Mouse (Mus musculus) brain, embryonic 14.5 days (tissue): Measurements from ENCODE around the gene Taok2.

Experiments
- CTCF ChIP-seq: fragments of 200-500 bp; IDR thresholded peaks from 2 replicates; pipeline ENCODE4 v1.5.1; 2012; ENCODE audit warnings: inconsistent platforms, mild to moderate bottlenecking, moderate library complexity, borderline replicate concordance; ENCODE audit not compliant: insufficient read depth, insufficient read length; ENCODE audit errors: extremely low read depth
- POLR2A ChIP-seq: fragments of 200-500 bp; IDR thresholded peaks from 2 replicates; pipeline ENCODE4 v1.6.1; 2012; ENCODE audit warnings: mild to moderate bottlenecking, inconsistent platforms, borderline replicate concordance; ENCODE audit not compliant: poor library complexity, insufficient read depth, insufficient read length, severe bottlenecking; ENCODE audit errors: extremely low read depth

DNA sequence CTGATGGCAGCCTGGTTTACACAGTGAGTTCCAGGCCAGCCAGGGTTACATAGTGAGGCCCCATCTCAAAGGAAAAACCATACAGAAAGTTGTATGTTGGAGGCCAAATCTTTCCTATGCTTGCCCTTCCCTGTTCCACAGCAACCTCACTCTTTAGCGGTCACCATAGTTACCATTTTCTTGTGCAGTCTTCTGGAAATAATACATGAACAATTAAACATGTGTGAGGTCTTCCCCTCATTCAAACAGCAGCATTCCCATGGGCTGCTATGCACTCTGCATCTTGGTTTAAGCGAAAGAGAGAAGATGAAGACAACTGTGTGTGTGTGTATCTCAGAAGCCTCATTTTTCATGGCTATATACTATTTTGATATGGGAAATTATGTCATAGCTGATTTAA, 39.0 kb downstream of the Taok2 start:
- TF ChIP-seq CTCF = no peak
- TF ChIP-seq POLR2A = no peak
